Mouse (Mus musculus): ENCODE measurements around the gene Plxnb1. TPM values are rescaled to one million over a fixed set of nuclear protein-coding genes. Genes with fewer than 3 reads are reported as not detected.

Plxnb1 gene
- polyA plus RNA-seq, 1 experiment from 2014 or later = 17.9 TPM

DNA sequence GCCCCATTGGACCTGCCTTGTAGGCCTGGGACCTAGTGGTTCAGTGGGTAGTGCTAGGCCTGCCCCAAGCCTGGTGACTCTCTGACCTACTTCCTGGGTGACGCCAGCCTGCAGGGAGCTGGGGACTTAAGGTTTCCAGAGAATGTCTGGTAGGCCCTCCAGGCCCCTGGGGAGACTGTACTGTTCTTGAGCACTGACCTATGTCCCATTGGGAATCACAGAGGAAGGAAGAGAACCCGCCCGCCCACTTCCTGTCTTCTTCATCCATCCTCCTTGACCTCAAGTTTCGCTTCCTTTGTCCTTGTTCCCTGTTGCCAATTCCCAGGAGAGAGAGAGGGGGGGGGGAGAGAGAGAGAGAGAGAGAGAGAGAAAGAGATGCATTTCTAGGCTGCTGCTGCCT, 22.9 kb downstream of the Plxnb1 start:
- H3K4me3 ChIP-seq (ENCODE audit: low read depth, low read length) = no peak overlapping the region
- H3K27me3 ChIP-seq (ENCODE audit: control insufficient read depth, insufficient read depth, low read depth, low read length) = no peaks in the 10 kb centered on the region
- H3K9me3 ChIP-seq (replicated peaks; ENCODE audit: control insufficient read depth, low read length, poor library complexity, severe bottlenecking) = no peaks in the 10 kb centered on the region
- no peak overlapping the region for H3K9ac ChIP-seq (ENCODE audit: low read depth, low read length)
- no peaks in the 10 kb centered on the region for H3K4me1 ChIP-seq (ENCODE audit: control insufficient read depth, insufficient read depth, low read length)
- peaks cover 45% of the 10 kb centered on the region for H3K36me3 ChIP-seq (ENCODE audit: control insufficient read depth, insufficient read depth, low read length)
- 93% methylated on average over 4 of the region's 4 CpGs for WGBS
- ATAC-seq = no peak
- no peak overlapping the region for H3K27ac ChIP-seq (ENCODE audit: low read length)
- H3K4me2 ChIP-seq (ENCODE audit: low read length) = no peak overlapping the region

- Histone ChIP-seq H3K9ac (ENCODE audit: low read depth, low read length) (no peak overlapping the region), H3K4me3 (ENCODE audit: low read depth, low read length) (no peak overlapping the region), H3K4me1 (ENCODE audit: control insufficient read depth, insufficient read depth, low read length) (no peaks in the 10 kb centered on the region), H3K4me2 (ENCODE audit: low read length) (no peak overlapping the region), H3K36me3 (ENCODE audit: control insufficient read depth, insufficient read depth, low read length) (peaks cover 37% of the 10 kb centered on the region), H3K9me3 (replicated peaks; ENCODE audit: control insufficient read depth, low read length, poor library complexity, severe bottlenecking) (no peaks in the 10 kb centered on the region), H3K27ac (ENCODE audit: low read length) (no peak overlapping the region), H3K27me3 (ENCODE audit: control insufficient read depth, insufficient read depth, low read depth, low read length) (no peaks in the 10 kb centered on the region)
- no peak for ATAC-seq
- 94% methylated on average over 9 of the region's 9 CpGs for WGBS
Observed at GRCm38 (mm10) chr9:109119571-109119970, 24.4 kb downstream of the Plxnb1 start.

DNA sequence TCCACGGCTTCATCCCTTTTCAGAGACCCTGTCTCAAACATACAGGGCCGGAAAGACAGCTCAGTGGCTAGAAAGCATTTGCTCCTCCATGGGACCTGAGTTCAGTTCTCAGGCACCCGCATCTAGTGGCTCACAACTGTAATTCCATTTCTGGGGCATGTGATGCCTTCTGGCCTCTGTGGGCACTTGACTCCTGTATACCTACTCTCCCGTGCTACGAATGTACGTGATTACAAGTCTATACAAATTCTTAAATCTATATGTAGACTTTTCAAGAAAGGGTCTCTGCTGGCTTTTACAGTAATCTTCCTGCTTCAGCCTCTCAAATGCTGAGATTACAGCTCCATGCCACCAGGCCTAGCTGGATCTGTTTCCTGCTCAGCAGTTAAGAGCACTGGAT, 25.8 kb downstream of the Plxnb1 start:
- H3K4me2 ChIP-seq (ENCODE audit: low read length) = no peak overlapping the region
- H3K9me3 ChIP-seq (replicated peaks; ENCODE audit: control insufficient read depth, low read length, poor library complexity, severe bottlenecking) = no peaks in the 10 kb centered on the region
- no peaks in the 10 kb centered on the region for H3K27me3 ChIP-seq (ENCODE audit: control insufficient read depth, insufficient read depth, low read depth, low read length)
- WGBS = 87% methylated on average over 6 of the region's 6 CpGs
- H3K4me3 ChIP-seq (ENCODE audit: low read depth, low read length) = no peak overlapping the region
- peaks cover 24% of the 10 kb centered on the region for H3K36me3 ChIP-seq (ENCODE audit: control insufficient read depth, insufficient read depth, low read length)
- no peak overlapping the region for H3K9ac ChIP-seq (ENCODE audit: low read depth, low read length)
- ATAC-seq = no peak
- no peak overlapping the region for H3K27ac ChIP-seq (ENCODE audit: low read length)
- H3K4me1 ChIP-seq (ENCODE audit: control insufficient read depth, insufficient read depth, low read length) = no peaks in the 10 kb centered on the region

- Histone ChIP-seq H3K27ac (ENCODE audit: low read length) (no peak overlapping the region), H3K36me3 (ENCODE audit: control insufficient read depth, insufficient read depth, low read length) (peaks cover 13% of the 10 kb centered on the region), H3K9ac (ENCODE audit: low read depth, low read length) (no peak overlapping the region), H3K27me3 (ENCODE audit: control insufficient read depth, insufficient read depth, low read depth, low read length) (no peaks in the 10 kb centered on the region), H3K4me3 (ENCODE audit: low read depth, low read length) (no peak overlapping the region), H3K4me1 (ENCODE audit: control insufficient read depth, insufficient read depth, low read length) (no peaks in the 10 kb centered on the region), H3K4me2 (ENCODE audit: low read length) (no peak overlapping the region), H3K9me3 (replicated peaks; ENCODE audit: control insufficient read depth, low read length, poor library complexity, severe bottlenecking) (no peaks in the 10 kb centered on the region)
- ATAC-seq = peak; percentile 19; the same call in 1 of the 2 replicates
- WGBS = 44% methylated on average over 2 of the region's 2 CpGs
Observed at GRCm38 (mm10) chr9:109122553-109123085, 27.4 kb downstream of the Plxnb1 start.

- Histone ChIP-seq H3K4me3 (ENCODE audit: low read depth, low read length) (no peak overlapping the region), H3K36me3 (ENCODE audit: control insufficient read depth, insufficient read depth, low read length) (peaks cover 8% of the 10 kb centered on the region), H3K27ac (ENCODE audit: low read length) (no peak overlapping the region), H3K4me2 (ENCODE audit: low read length) (no peak overlapping the region), H3K9me3 (replicated peaks; ENCODE audit: control insufficient read depth, low read length, poor library complexity, severe bottlenecking) (no peaks in the 10 kb centered on the region), H3K9ac (ENCODE audit: low read depth, low read length) (no peak overlapping the region), H3K27me3 (ENCODE audit: control insufficient read depth, insufficient read depth, low read depth, low read length) (no peaks in the 10 kb centered on the region), H3K4me1 (ENCODE audit: control insufficient read depth, insufficient read depth, low read length) (no peaks in the 10 kb centered on the region)
- ATAC-seq = no peak
- 53% methylated on average over 6 of the region's 6 CpGs for WGBS
Observed at GRCm38 (mm10) chr9:109123266-109123665, 28.1 kb downstream of the Plxnb1 start.

DNA sequence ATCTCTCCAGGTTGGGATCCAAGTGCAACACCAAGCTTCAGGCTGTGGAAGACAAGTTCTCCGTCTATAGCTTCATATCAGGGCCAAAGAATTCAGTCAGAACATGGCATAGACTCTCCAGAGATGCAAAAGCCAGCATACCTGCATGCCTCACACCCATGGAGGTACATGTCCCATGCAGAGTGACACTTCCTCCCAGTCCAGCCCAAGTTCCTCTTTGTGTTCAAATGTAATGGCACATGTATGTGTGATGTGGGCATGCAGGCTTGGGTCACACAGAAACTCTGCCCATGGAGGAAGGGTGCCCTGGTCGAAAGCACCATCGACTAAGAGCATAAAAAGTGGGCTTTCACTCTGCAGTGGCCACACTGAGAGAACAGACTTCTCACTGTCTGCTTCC, 29.0 kb downstream of the Plxnb1 start:
- no peak overlapping the region for H3K9ac ChIP-seq (ENCODE audit: low read depth, low read length)
- WGBS = 80% methylated on average over 3 of the region's 3 CpGs
- H3K4me1 ChIP-seq (ENCODE audit: control insufficient read depth, insufficient read depth, low read length) = no peaks in the 10 kb centered on the region
- no peak for ATAC-seq
- H3K9me3 ChIP-seq (replicated peaks; ENCODE audit: control insufficient read depth, low read length, poor library complexity, severe bottlenecking) = no peaks in the 10 kb centered on the region
- no peak overlapping the region for H3K27ac ChIP-seq (ENCODE audit: low read length)
- no peak overlapping the region for H3K4me3 ChIP-seq (ENCODE audit: low read depth, low read length)
- H3K36me3 ChIP-seq (ENCODE audit: control insufficient read depth, insufficient read depth, low read length) = peaks cover 3% of the 10 kb centered on the region
- no peak overlapping the region for H3K4me2 ChIP-seq (ENCODE audit: low read length)
- no peaks in the 10 kb centered on the region for H3K27me3 ChIP-seq (ENCODE audit: control insufficient read depth, insufficient read depth, low read depth, low read length)

DNA sequence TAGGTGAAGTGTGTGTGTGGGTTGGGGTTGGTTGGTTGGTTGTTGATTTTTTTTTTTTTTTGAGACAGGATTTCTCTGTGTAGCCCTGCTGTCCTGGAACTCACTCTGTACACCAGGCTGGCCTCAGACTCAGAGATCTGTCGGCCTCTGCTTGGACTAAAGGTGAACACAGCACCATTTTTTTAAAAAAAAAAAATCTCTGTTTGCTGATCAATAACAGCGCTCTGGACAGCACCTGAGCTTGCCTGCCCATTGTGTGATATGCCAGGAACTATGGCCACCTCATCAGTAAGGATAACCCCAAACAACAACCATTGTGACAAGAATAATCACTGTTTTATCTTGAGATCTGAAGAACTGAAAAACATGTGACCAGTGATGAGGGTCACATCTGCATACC, 29.9 kb downstream of the Plxnb1 start:
- no peak for ATAC-seq

GRCm38 (mm10) chr9:109125481-109125880, 30.3 kb downstream of the Plxnb1 start:
- H3K4me3 ChIP-seq (ENCODE audit: low read depth, low read length) = no peak overlapping the region
- no peak overlapping the region for H3K4me2 ChIP-seq (ENCODE audit: low read length)
- no peak overlapping the region for H3K9ac ChIP-seq (ENCODE audit: low read depth, low read length)
- no peaks in the 10 kb centered on the region for H3K4me1 ChIP-seq (ENCODE audit: control insufficient read depth, insufficient read depth, low read length)
- H3K27me3 ChIP-seq (ENCODE audit: control insufficient read depth, insufficient read depth, low read depth, low read length) = no peaks in the 10 kb centered on the region
- H3K9me3 ChIP-seq (replicated peaks; ENCODE audit: control insufficient read depth, low read length, poor library complexity, severe bottlenecking) = no peaks in the 10 kb centered on the region
- H3K36me3 ChIP-seq (ENCODE audit: control insufficient read depth, insufficient read depth, low read length) = no peaks in the 10 kb centered on the region
- 74% methylated on average over 3 of the region's 3 CpGs for WGBS
- no peak for ATAC-seq
- H3K27ac ChIP-seq (ENCODE audit: low read length) = no peak overlapping the region

More for the DNA sequence above, 29.9 kb downstream of the Plxnb1 start:
- Histone ChIP-seq H3K36me3 (ENCODE audit: control insufficient read depth, insufficient read depth, low read length) (no peaks in the 10 kb centered on the region), H3K4me3 (ENCODE audit: low read depth, low read length) (no peak overlapping the region), H3K9me3 (replicated peaks; ENCODE audit: control insufficient read depth, low read length, poor library complexity, severe bottlenecking) (no peaks in the 10 kb centered on the region), H3K4me1 (ENCODE audit: control insufficient read depth, insufficient read depth, low read length) (no peaks in the 10 kb centered on the region), H3K9ac (ENCODE audit: low read depth, low read length) (no peak overlapping the region), H3K4me2 (ENCODE audit: low read length) (no peak overlapping the region), H3K27ac (ENCODE audit: low read length) (no peak overlapping the region), H3K27me3 (ENCODE audit: control insufficient read depth, insufficient read depth, low read depth, low read length) (no peaks in the 10 kb centered on the region)
- whole genome bisulfite sequencing = 70% methylated on average over 2 of the region's 2 CpGs

- Histone ChIP-seq H3K4me1 (ENCODE audit: control insufficient read depth, insufficient read depth, low read length) (no peaks in the 10 kb centered on the region), H3K36me3 (ENCODE audit: control insufficient read depth, insufficient read depth, low read length) (no peaks in the 10 kb centered on the region), H3K4me3 (ENCODE audit: low read depth, low read length) (no peak overlapping the region), H3K27ac (ENCODE audit: low read length) (no peak overlapping the region), H3K4me2 (ENCODE audit: low read length) (no peak overlapping the region), H3K9me3 (replicated peaks; ENCODE audit: control insufficient read depth, low read length, poor library complexity, severe bottlenecking) (no peaks in the 10 kb centered on the region), H3K27me3 (ENCODE audit: control insufficient read depth, insufficient read depth, low read depth, low read length) (no peaks in the 10 kb centered on the region), H3K9ac (ENCODE audit: low read depth, low read length) (no peak overlapping the region)
- no peak for ATAC-seq
- WGBS = 88% methylated on average over 4 of the region's 4 CpGs
Observed at GRCm38 (mm10) chr9:109127076-109127475, 31.9 kb downstream of the Plxnb1 start.

All from midbrain, embryonic 16.5 days (tissue).